Mouse (Mus musculus) bone marrow macrophage, adult 2 months (primary cell): ENCODE data around the gene Ficd. TPM values are rescaled to one million over a fixed set of nuclear protein-coding genes. Genes with fewer than 3 reads are reported as not detected.

ENCODE experiments used
- H3K27ac ChIP-seq: 2 replicates; pipeline ENCODE4 v1.5.1; 2012; ENCODE audit warnings: low read depth, low read length; ENCODE audit not compliant: insufficient read depth
- H3K4me1 ChIP-seq: 2 replicates; pipeline ENCODE4 v1.6.1; 2012; ENCODE audit warnings: low read length; ENCODE audit not compliant: control insufficient read depth, insufficient read depth
- H3K4me3 ChIP-seq: 2 replicates; pipeline ENCODE4 v1.5.1; 2012; ENCODE audit warnings: mild to moderate bottlenecking, low read length, moderate library complexity; ENCODE audit not compliant: insufficient read depth
- CTCF ChIP-seq: IDR thresholded peaks from 2 replicates; pipeline ENCODE4 v1.5.1; 2012; ENCODE audit warnings: low read depth, mild to moderate bottlenecking, low read length, moderate library complexity
- POLR2A ChIP-seq: IDR thresholded peaks from 2 replicates; pipeline ENCODE4 v1.6.1; 2012; ENCODE audit warnings: mild to moderate bottlenecking, low read depth, low read length, borderline replicate concordance
- polyA plus RNA-seq: library from polyadenylated mRNA; stranded (reverse); fragments of >200 nt; gene quantifications from 2 replicates; pipeline ENCODE4 v1.2.4, GENCODE M21; 2012; ENCODE audit not compliant: missing spikeins, insufficient read depth, insufficient read length

The Ficd gene
- polyA plus RNA-seq, 1 experiment: 3.0 TPM

DNA sequence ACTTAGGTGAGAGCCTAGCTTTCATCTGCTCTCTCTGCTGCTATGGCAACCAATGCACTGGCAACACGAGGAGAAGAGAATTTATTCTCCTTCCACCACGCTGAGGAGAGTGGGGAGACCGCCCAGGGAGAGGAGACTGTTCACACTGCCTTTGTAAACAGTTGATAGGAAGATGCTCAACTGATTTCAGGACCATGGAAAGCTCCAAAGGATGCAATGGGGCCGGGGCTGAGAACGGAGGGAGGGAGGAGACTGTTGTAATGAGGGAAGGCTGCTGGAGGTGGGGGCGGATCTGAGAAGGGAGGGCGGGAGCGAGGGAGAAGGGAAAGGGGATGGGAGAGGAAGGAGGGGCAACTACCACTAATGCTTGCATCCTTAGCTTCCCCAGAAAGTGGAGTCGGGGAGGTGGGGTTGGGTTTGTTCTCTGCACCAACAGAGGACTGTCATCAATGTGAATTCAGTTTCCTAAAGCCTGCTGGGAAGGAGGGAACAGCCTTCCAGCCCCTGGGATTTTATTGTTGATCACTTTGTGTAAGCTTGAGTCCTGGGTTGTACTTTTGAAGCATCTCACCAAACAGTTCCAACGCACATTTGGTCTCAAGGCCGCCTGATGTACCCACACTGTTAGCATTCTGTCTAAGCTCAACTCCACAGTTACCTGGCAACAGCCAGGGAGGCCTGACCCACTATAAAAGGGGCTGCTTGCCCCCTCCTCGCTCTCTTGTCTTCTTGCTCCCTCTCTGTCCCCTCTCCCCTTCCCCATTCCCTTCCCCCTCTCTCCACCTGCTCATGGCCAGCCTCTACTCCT, 18.8 kb upstream of the Ficd start:
- Histone ChIP-seq H3K27ac (no peak overlapping the region), H3K4me3 (no peak overlapping the region), H3K4me1 (no peaks in the 10 kb centered on the region)
- TF ChIP-seq POLR2A (no peak), CTCF (no peak)

- no peak for TF ChIP-seq CTCF
- TF ChIP-seq POLR2A: no peak
- Histone ChIP-seq H3K27ac (no peak overlapping the region), H3K4me1 (no peaks in the 10 kb centered on the region), H3K4me3 (no peak overlapping the region)
Measured at GRCm38 (mm10) chr5:113719221-113719661, 16.4 kb upstream of the Ficd start.

- Histone ChIP-seq H3K4me3 (no peak overlapping the region), H3K27ac (no peak overlapping the region), H3K4me1 (no peaks in the 10 kb centered on the region)
- TF ChIP-seq POLR2A (no peak), CTCF (no peak)
Measured at GRCm38 (mm10) chr5:113722224-113723013, 13.2 kb upstream of the Ficd start.

DNA sequence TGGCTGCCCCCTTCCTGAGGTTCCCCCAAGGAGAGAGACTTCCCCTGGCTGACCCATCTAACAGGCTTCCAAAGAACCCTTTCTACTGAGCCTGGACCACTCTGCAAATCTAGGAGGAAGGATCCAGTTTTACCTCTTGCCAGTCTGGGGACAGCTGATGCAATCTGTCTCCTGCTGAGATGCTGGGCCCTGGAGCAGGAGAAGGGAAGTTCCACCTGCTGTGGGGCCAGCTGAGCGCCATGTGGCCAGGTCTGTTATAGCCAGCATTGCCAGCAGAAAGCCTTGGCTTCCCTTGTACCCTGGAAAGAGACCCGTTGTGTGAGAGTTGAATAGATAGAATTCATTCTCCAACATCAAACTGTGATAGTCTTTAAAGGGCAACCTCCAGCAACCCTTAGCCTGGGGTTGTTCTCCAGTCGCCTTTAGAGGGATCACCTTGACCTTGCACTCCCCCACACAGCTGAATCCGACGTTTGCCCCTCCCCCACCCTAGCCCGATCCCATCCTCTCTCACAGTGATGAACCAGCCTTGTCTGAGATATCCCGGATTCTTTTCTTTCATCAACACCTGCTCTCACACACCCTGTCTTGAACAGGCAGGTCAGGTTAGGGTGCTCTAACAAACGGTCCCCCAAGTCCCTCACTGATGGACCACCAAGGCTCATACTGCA, 11.9 kb upstream of the Ficd start:
- no peak overlapping the region for H3K27ac ChIP-seq

GRCm38 (mm10) chr5:113724446-113724845, 11.2 kb upstream of the Ficd start, which contains the start of gene 1700069L16Rik:
1700069L16Rik (minus strand) TSS chr5:113724772.
- H3K4me3 ChIP-seq: no peak within 1 kb of the TSS
- TF ChIP-seq POLR2A (no peak), CTCF (peak; percentile 85)
- no peak within 1 kb of the TSS for H3K27ac ChIP-seq
- H3K4me1 ChIP-seq: no peaks in the 10 kb centered on the region

More for the DNA sequence above, 11.9 kb upstream of the Ficd start:
- Histone ChIP-seq H3K4me3 (no peak overlapping the region), H3K4me1 (no peaks in the 10 kb centered on the region)
- no peak for TF ChIP-seq CTCF
- no peak for TF ChIP-seq POLR2A

DNA sequence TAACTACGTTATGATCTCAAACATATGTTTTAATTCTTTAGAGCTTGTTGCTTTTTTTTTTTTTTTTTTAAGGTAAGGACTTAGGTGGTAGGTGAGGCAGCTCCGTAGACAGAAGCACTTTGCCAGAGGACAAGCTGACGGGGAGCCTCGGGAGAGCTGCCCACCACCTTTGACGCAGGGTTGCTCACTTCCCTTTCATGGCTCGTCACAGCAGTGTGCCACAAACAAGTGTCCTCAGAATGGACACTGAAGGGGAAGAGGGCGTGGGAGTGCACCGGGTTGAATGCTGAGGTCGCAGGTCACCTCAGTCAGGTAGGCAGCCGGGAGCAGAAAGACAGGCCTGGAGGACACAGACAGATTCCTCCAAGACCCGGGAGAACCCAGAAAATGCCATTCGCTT, 10.2 kb upstream of the Ficd start:
- Histone ChIP-seq H3K4me3 (no peak overlapping the region), H3K27ac (no peak overlapping the region), H3K4me1 (no peaks in the 10 kb centered on the region)
- TF ChIP-seq CTCF (no peak), POLR2A (no peak)

DNA sequence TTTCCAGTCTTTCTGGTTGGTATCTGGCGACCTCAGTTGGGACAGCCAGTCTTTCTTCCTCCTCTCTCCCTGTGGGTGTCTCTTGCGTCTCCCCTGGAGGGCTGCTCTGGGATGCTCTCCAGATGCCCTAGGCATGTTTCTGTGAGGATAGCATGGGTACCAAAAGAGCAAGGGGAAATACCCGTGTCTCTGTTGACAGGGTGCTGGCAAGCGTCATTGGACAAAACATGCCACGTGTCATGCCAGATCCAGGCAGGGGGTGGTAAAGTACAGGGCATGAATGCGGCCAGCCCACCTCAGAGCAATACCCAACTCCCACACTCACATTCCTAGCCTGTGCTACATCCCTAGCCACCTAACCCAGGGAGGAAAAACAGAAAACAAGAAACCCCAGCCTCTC, 9.0 kb upstream of the Ficd start:
- H3K27ac ChIP-seq: no peak overlapping the region
- no peaks in the 10 kb centered on the region for H3K4me1 ChIP-seq
- no peak overlapping the region for H3K4me3 ChIP-seq
- TF ChIP-seq POLR2A (no peak), CTCF (no peak)

- TF ChIP-seq POLR2A: no peak
- no peak for TF ChIP-seq CTCF
- no peak overlapping the region for H3K27ac ChIP-seq
- H3K4me3 ChIP-seq: no peak overlapping the region
- H3K4me1 ChIP-seq: no peaks in the 10 kb centered on the region
Measured at GRCm38 (mm10) chr5:113727238-113727637, 8.4 kb upstream of the Ficd start.

GRCm38 (mm10) chr5:113728011-113728410, 7.6 kb upstream of the Ficd start:
- H3K4me1 ChIP-seq: no peaks in the 10 kb centered on the region
- TF ChIP-seq POLR2A (no peak), CTCF (no peak)
- no peak overlapping the region for H3K4me3 ChIP-seq
- H3K27ac ChIP-seq: no peak overlapping the region
